Mouse (Mus musculus) embryonic facial prominence, embryonic 11.5 days (tissue): Measurements from ENCODE around the gene Mfsd14b. TPM values are rescaled to one million over a fixed set of nuclear protein-coding genes. Genes with fewer than 3 reads are reported as not detected.
A peak's percentile ranks its signal among the peaks of the same experiment; 100 is the strongest.

Experiments used
- ATAC-seq: fragments of 200-750 bp; cut with Nextera tagmentation; replicated peaks from 2 replicates; pipeline ENCODE4 v1.8.0; 2017; ENCODE audit warnings: low read depth; ENCODE audit not compliant: insufficient number of reproducible peaks, low FRiP score, low TSS enrichment
- DNase-seq: peaks from one replicate; pipeline ENCODE4 v3.0.0-alpha.2; 2015; ENCODE audit warnings: low spot score
- H3K27ac ChIP-seq: fragments of 300-500 bp; sonication (generic); replicated peaks from 2 replicates; pipeline ENCODE4 v1.5.1; 2014; ENCODE audit warnings: mild to moderate bottlenecking, low read depth, low read length, control low read depth
- H3K27me3 ChIP-seq: fragments of 300-500 bp; sonication (generic); 2 replicates; pipeline ENCODE4 v1.6.1; 2014; ENCODE audit warnings: mild to moderate bottlenecking, low read length, moderate library complexity, mixed read lengths; ENCODE audit not compliant: control insufficient read depth, insufficient read depth
- H3K36me3 ChIP-seq: fragments of 300-500 bp; sonication (generic); replicated peaks from 2 replicates; pipeline ENCODE4 v1.6.1; 2014; ENCODE audit warnings: low read depth, mild to moderate bottlenecking, low read length, moderate library complexity, mixed read lengths; ENCODE audit not compliant: control insufficient read depth, insufficient read depth
- H3K4me1 ChIP-seq: fragments of 300-500 bp; sonication (generic); 2 replicates; pipeline ENCODE4 v1.6.1; 2014; ENCODE audit warnings: low read length, mixed read lengths; ENCODE audit not compliant: control insufficient read depth, insufficient read depth
- H3K4me2 ChIP-seq: fragments of 300-500 bp; sonication (generic); 2 replicates; pipeline ENCODE4 v1.6.1; 2014; ENCODE audit warnings: low read depth, mild to moderate bottlenecking, control low read depth, low read length, moderate library complexity
- H3K4me3 ChIP-seq: fragments of 300-500 bp; sonication (generic); 2 replicates; pipeline ENCODE4 v1.5.1; 2014; ENCODE audit warnings: low read depth, low read length, control low read depth
- H3K9ac ChIP-seq: fragments of 300-500 bp; sonication (generic); replicated peaks from 2 replicates; pipeline ENCODE4 v1.6.1; 2014; ENCODE audit warnings: mild to moderate bottlenecking, control low read depth, low read length
- H3K9me3 ChIP-seq: fragments of 300-500 bp; sonication (generic); replicated peaks from 2 replicates; pipeline ENCODE4 v1.6.1; 2016; ENCODE audit warnings: mild to moderate bottlenecking, low read length, inconsistent platforms, mixed read lengths; ENCODE audit not compliant: control insufficient read depth
- WGBS: fragments of 180-500 bp; shearing (Covaris S2); extraction: QIAGEN DNeasy Blood & Tissue Kit; methylation state at CpG from one replicate; pipeline ENCODE4 v1.1.7; 2014; 5-methylcytosine and 5-hydroxymethylcytosine counted together
- polyA plus RNA-seq: library from polyadenylated mRNA; unstranded; fragments of >200 nt; fragmentation: Nextera tagmentation; extraction: Ambion mirVana; gene quantifications from 2 replicates; pipeline ENCODE4 v1.2.1, GENCODE M21; 2014

The Mfsd14b gene
- 52.8 and 56.1 TPM in 2 replicates for polyA plus RNA-seq

DNA sequence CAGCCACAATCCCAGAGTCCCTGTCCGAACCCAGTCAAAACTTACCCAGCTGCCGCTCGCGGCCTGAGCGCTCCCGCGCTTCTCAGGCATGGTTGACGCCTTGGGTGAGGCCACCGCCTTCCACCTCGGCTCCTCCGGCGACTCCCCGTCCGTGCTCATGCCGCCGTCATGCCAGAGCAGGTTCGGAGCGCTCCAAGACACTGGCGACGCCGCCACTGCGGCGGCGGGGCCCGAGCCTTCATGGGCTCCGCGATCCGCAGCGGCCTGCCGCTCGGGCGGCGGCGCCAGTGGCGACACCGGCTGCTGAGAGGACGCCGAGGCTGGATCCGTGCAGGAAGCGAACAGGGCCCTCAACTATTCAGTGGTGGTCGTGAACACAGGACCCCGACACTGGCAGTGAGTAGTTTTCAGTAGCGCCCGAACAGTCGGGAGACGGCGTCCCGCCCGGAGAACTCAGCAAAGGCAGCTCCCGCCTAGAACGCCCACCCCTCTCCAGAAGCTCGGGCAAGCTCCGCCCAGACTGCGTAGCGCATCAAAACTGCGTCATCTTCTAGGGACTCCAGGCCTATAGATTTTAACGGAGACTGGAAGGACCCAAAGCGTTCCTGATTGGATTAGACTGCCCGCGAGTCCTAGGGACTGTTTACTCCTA lies at the start of gene Mfsd14b:
Gene Mfsd14b, minus strand, starts transcription at position 517 of the 652 bp plus-strand sequence.
- Histone ChIP-seq H3K27ac (peak within 1 kb of the TSS; percentile 85), H3K9me3 (no peaks in the 10 kb centered on the region), H3K4me3 (peak within 1 kb of the TSS; percentile 87), H3K36me3 (no peaks in the 10 kb centered on the region), H3K27me3 (no peaks in the 10 kb centered on the region), H3K4me1 (no peaks in the 10 kb centered on the region), H3K4me2 (peak within 1 kb of the TSS; percentile 62), H3K9ac (peak within 1 kb of the TSS; percentile 93)
- WGBS, result under 1% methylated on average over 49 of the region's 60 CpGs
- peak; percentile 100 for ATAC-seq
- peak; percentile 95 for DNase-seq

DNA sequence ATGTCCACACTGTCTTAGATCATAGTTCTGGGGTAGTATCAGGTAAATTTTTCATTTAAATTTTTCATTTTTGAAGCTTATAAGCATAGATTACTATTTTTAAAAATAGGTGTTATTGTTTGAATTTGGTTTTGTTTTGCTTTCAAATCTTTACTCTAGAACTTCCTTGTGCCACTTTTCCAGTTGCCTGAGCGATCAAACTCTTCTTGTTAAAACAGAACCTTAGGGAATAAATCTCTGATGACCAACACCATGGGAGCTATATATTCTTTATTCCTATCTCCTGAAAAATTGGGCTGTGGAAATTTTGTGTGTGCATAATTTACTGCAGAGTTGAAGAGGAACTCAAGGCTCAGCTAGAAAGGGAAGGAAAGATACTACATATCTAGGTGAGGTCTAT lies 37.2 kb upstream of the Mfsd14b start, which contains the start of gene Olfr466:
Gene Olfr466, plus strand, starts transcription at position 301 of the 400 bp plus-strand sequence.
- Histone ChIP-seq H3K9me3 (no peaks in the 10 kb centered on the region), H3K4me2 (no peak within 1 kb of the TSS)
- 76% methylated on average over 1 of the region's 1 CpGs for WGBS

DNA sequence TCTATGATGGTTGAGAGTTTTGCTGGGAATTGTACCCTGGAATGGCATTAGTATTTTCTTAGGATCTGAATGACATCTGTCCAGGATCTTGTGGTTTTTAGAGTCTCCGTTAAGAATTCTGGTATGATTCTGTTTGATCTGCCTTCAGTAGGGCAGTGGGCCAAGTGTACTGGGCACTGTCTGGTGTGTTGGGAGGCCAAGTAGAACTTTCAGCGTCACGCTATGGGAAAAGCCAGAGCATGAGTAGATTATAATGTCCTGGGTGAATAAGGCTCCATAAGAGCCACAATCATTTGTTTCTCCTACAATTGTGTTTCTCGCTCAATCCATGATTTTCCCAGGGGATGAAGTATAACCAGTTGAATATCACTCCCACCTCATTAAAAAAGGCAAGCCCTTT lies 25.0 kb upstream of the Mfsd14b start, which contains the start of gene Olfr465-ps1:
Gene Olfr465-ps1, plus strand, starts transcription at position 301 of the 400 bp plus-strand sequence.
- Histone ChIP-seq H3K9ac (no peak within 1 kb of the TSS), H3K27me3 (no peaks in the 10 kb centered on the region), H3K36me3 (no peaks in the 10 kb centered on the region), H3K9me3 (no peaks in the 10 kb centered on the region), H3K4me3 (no peak within 1 kb of the TSS), H3K4me2 (no peak within 1 kb of the TSS), H3K4me1 (no peaks in the 10 kb centered on the region), H3K27ac (no peak within 1 kb of the TSS)
- ATAC-seq (no peak), DNase-seq (no peak)
- 84% methylated on average over 4 of the region's 4 CpGs for WGBS

More for the DNA sequence above, 37.2 kb upstream of the Mfsd14b start, which contains the start of gene Olfr466:
- H3K4me1 ChIP-seq, result no peaks in the 10 kb centered on the region
- no peak for ATAC-seq
- no peak for DNase-seq
- no peaks in the 10 kb centered on the region for H3K36me3 ChIP-seq
- H3K27ac ChIP-seq, result no peak within 1 kb of the TSS
- H3K27me3 ChIP-seq, result no peaks in the 10 kb centered on the region
- no peak within 1 kb of the TSS for H3K9ac ChIP-seq
- no peak within 1 kb of the TSS for H3K4me3 ChIP-seq

DNA sequence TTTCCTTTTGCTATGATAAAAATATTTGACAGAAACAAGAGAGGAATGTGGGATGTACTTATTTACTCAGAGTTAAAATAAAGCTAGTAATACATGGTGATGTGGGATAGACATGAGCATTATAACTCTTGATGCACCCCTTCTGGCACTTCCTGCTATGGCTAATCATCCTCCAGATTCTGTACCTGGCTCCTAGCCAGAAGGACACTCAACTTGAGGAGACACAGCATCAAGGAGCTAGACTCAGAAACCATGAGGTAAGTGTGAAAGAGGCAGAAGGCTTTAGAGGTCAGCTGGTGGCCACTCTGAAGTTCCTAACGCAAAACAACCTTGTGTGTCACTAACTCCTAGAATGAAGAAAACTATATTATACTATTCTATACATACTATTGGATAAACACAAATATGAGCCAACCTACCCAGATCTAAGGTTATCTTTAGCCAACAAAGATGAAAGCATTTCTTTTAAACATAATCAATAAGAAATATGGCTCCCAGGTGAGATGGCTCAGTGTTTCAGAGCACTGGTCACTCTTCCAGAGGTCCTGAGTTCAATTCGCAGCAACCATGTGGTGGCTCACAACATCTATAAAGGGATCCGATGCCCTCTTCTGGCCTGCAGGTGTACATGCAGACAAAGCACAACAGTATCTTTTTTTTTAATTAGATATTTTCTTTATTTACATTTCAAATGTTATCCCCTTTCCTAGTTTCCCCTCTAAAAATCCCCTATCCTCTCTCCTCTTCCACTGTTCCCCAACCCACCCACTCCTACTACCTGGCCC lies 14.5 kb upstream of the Mfsd14b start:
- no peak for ATAC-seq
- no peaks in the 10 kb centered on the region for H3K36me3 ChIP-seq

DNA sequence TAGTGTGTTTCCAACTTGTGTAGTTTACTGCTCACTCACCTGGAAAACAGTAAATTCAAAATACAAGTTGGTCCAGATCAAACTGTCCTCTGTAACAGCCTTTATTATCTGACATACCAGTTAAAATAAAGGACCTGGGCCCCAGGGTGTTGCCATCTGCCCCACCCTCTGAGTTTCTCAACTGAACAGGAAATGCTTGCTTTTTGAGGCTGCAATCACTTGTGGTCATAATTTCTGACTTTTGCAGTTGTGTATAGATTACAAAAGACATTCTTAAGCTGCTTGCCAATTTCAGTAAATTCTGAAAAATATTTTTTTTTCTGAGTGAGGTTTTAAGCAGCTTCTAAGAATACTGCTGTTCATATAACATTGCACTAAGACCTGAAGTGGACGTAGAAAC lies 9.3 kb upstream of the Mfsd14b start:
- no peak overlapping the region for H3K4me2 ChIP-seq
- WGBS, result 89% methylated on average over 1 of the region's 1 CpGs
- H3K9ac ChIP-seq, result no peak overlapping the region
- no peak for DNase-seq
- H3K4me1 ChIP-seq, result no peaks in the 10 kb centered on the region
- ATAC-seq, result no peak
- no peaks in the 10 kb centered on the region for H3K36me3 ChIP-seq
- H3K4me3 ChIP-seq, result no peak overlapping the region
- no peak overlapping the region for H3K27ac ChIP-seq
- H3K9me3 ChIP-seq, result no peaks in the 10 kb centered on the region
- no peaks in the 10 kb centered on the region for H3K27me3 ChIP-seq

More for the DNA sequence above, 14.5 kb upstream of the Mfsd14b start:
- Histone ChIP-seq H3K4me2 (no peak overlapping the region), H3K9ac (no peak overlapping the region), H3K4me3 (no peak overlapping the region), H3K4me1 (no peaks in the 10 kb centered on the region), H3K27ac (no peak overlapping the region), H3K27me3 (no peaks in the 10 kb centered on the region), H3K9me3 (no peaks in the 10 kb centered on the region)
- WGBS, result 56% methylated on average over 3 of the region's 3 CpGs
- no peak for DNase-seq

GRCm38 (mm10) chr13:65120984-65121383 lies 8.2 kb upstream of the Mfsd14b start:
- no peaks in the 10 kb centered on the region for H3K4me1 ChIP-seq
- no peak overlapping the region for H3K4me3 ChIP-seq
- H3K9ac ChIP-seq, result no peak overlapping the region
- DNase-seq (no peak), ATAC-seq (no peak)
- WGBS, result 64% methylated on average over 3 of the region's 3 CpGs
- H3K4me2 ChIP-seq, result no peak overlapping the region
- no peaks in the 10 kb centered on the region for H3K9me3 ChIP-seq
- H3K36me3 ChIP-seq, result no peaks in the 10 kb centered on the region
- H3K27me3 ChIP-seq, result no peaks in the 10 kb centered on the region
- no peak overlapping the region for H3K27ac ChIP-seq

DNA sequence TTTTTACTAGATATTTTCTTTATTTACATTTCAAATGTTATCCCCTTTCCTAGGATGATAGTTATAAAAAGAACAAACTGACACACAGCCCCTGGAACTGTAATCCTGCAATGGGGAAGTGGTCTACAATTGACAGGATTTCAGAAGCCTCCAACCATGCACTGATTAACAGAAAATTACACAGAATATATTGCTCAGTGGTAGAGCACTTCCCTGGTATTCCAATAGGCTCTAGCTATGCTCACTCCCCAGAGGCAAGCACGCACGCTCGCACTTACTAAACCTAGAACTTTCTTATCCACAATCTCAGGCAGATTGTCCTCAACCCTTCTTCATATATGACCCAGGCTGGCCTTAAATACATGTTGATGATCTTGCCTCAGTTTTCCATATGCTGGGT lies 464 bp upstream of the Mfsd14b start:
- peak; percentile 5 for DNase-seq
- no peak overlapping the region for H3K27ac ChIP-seq

DNA sequence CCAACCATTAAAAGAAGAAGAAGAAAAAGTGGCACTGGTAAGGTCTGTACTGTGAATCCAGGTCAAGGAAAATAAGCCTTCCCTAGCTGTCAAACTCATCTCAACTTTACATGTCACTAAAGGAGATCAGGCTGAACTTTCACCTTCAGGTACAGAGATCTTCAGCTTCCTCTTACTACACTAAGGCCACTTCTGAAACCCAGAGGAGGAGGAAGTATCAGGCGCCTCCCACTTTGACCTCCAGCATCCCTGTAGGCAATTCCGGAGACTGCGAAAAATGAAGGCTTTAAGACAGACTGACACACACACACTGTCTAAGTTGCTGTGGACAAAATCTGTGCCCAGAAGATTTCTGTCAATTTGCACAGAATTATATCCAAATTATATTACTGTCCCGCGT lies 814 bp downstream of the Mfsd14b start:
- DNase-seq (peak; percentile 20), ATAC-seq (no peak; the same call in 1 of the 2 replicates)
- 2% methylated on average over 5 of the region's 5 CpGs for WGBS
- peak overlapping the region; percentile 87 for H3K4me3 ChIP-seq
- no peak overlapping the region; the same call in 1 of the 2 replicates for H3K27ac ChIP-seq
- H3K9ac ChIP-seq, result peak overlapping the region; percentile 93
- H3K4me2 ChIP-seq, result peak overlapping the region; percentile 62
- no peaks in the 10 kb centered on the region for H3K9me3 ChIP-seq
- H3K36me3 ChIP-seq, result no peaks in the 10 kb centered on the region
- H3K27me3 ChIP-seq, result no peaks in the 10 kb centered on the region
- no peaks in the 10 kb centered on the region for H3K4me1 ChIP-seq

More for the DNA sequence above, 464 bp upstream of the Mfsd14b start:
- Histone ChIP-seq H3K4me3 (peak overlapping the region; percentile 87), H3K4me2 (peak overlapping the region; percentile 62), H3K27me3 (no peaks in the 10 kb centered on the region), H3K9ac (peak overlapping the region; percentile 93; the same call in 1 of the 2 replicates), H3K4me1 (no peaks in the 10 kb centered on the region), H3K9me3 (no peaks in the 10 kb centered on the region), H3K36me3 (no peaks in the 10 kb centered on the region)
- WGBS, result 59% methylated on average over 3 of the region's 3 CpGs
- peak; percentile 55 for ATAC-seq
